Mouse (Mus musculus): ENCODE data around the gene Senp7.

- TF ChIP-seq POLR2A (IDR thresholded peaks at IDR 0.05; ENCODE audit: low read depth, low read length) (no peak), CTCF (IDR thresholded peaks at IDR 0.05; ENCODE audit: extremely low read depth, insufficient read depth, insufficient read length, insufficient replicate concordance) (no peak)
Observed at GRCm38 (mm10) chr16:56066113-56066512, 18.0 kb downstream of the Senp7 start.

All from spleen, adult 2 months (tissue).